Mouse (Mus musculus) gastrocnemius, postnatal 25 days (tissue): ENCODE results near the gene Kcnh2. TPM values are rescaled to one million over a fixed set of nuclear protein-coding genes. Genes with fewer than 3 reads are reported as not detected.
"Not testable (repeated sequence)": the region's sequence is repeated elsewhere in the genome, so short reads cannot be mapped to it uniquely, and the experiment has no call there.

Experiments
- DNase-seq: peaks from one replicate; pipeline ENCODE4 v3.0.0; 2022
- long read RNA-seq, 2 experiments: library from polyadenylated mRNA; stranded (forward); transcript quantifications; one replicate each; pipeline ENCODE4 v2.0.0; 2021
- total RNA-seq, 2 experiments: library from RNA; stranded (reverse); gene quantifications; 1 replicate in 1 of 2; 2 replicates in 1 of 2; pipeline ENCODE4 v1.2.3; 2021

Gene Kcnh2
- 1 to 10 TPM; 2.1 to 3.7 TPM for total RNA-seq
- long read RNA-seq, experiment 1, partial matches to known transcripts, result 1 of 2 reads
- long read RNA-seq, experiment 1, other reads (novel, unspliced or antisense), result 0 of 2 reads
- long read RNA-seq, experiment 2, partial matches to known transcripts, result 0 of 6 reads
- long read RNA-seq, experiment 2, other reads (novel, unspliced or antisense), result 3 of 6 reads

DNA sequence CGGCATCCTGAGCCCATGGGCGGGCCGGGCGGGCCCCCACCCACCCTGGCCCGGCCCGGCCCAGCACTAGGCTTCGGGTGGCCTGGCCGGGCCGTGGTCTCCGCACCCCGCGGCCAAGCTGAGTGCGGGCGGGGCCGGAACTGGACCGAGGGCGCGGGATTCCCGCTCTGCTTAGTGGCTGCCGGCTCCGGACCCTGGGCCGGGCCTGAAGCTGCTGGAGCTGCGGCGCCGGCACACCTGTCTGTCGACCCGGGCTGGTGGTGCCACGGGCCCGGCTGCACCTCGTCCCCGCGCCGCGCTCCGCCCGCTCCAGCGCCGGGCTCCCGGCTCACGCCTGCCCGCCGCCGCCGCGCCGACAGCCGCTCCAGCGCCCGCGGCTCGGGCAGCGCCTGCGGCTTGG, at the start of gene Kcnh2:
Gene Kcnh2, minus strand, starts transcription at position 327 of the 400 bp plus-strand sequence.
- DNase-seq, result no peak

DNA sequence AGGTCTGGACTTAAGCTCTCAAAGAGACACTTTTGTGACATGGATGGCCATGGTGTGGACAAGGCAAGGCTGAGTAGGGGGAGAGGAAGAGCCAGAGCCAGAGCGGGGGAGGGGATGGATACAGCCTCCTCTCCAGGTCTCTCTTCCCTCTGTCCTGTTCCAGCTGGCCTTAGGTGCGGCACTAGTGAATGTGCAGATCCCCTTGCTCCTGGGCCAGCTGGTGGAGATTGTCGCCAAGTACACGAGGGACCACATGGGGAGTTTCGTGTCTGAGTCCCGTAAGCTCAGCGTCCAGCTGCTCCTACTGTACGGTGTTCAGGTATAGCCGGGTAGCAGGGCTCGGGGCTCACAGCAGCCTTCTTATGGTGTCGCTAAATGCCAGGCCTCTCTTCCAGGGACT, 49.0 kb upstream of the Kcnh2 start:
- peak; percentile 31 for DNase-seq

DNA sequence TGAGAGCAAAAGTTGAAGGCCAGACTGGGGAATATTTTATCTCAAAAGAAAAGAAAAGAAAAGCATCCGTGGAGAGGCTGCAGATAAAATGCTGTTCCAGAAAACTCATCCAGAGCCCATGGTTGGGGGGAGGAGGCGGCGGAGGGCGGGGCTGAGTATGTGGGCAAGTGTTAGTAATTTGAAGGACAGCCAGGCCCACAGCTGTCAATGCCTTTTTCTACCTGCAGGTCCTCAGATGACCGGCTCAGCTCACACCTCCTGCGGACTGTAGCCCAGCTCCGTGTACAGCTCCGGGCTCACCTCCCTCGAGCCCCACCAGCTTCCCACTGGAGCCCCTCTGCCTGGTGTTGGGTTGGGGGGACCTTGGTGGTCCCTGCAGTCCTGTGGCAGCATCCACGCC, 48.3 kb upstream of the Kcnh2 start:
- DNase-seq, result no peak

DNA sequence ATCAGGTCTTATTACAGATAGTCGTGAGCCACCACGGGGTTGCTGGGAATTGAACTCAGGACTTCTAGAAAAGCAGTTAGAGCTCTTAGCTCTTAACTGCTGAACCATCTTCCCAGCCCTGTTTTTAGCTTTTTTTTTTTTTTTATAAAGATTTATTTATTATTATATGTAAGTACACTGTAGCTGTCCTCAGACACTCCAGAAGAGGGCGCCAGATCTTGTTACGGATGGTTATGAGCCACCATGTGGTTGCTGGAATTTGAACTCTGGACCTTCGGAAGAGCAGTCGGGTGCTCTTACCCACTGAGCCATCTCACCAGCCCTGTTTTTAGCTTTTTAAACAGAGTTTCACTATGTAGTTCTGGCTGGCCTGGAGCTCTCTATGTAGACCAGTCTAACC, 44.9 kb upstream of the Kcnh2 start:
- DNase-seq, result not testable (repeated sequence)

DNA sequence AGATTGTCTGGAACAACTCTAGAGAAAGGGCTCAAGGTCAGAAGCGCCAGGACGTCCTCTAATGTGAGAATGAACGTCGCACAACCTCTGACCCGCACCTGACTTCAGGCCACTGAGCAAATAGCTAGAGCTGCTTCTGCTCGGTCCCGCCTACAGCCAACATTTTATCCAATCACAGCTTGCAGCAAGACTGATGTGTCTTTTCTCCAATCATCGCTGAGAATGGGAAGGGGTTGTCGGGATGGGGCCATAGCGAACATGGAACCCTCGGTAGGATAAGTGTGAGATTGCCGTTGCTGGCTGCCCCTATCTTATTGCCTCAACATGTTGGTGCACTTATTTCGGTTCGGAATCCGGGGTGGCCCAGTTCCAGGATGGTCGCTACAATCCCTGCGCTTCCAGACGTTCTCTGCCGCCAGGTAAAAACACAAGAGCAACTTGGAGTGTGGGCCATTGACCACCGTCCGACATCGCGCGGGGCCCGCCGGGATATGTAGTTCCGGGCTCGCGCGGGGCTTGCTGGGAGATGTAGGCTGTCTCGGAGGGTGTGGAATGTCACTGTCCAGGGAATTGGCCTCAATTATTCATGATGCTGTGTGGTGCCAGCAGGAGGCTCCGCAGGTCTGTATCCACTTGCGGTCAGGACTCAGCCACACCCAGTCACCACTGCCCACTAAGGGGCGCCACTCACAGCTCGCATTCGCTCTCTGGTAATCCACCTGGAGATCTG, 42.9 kb upstream of the Kcnh2 start:
- peak; percentile 95 for DNase-seq

DNA sequence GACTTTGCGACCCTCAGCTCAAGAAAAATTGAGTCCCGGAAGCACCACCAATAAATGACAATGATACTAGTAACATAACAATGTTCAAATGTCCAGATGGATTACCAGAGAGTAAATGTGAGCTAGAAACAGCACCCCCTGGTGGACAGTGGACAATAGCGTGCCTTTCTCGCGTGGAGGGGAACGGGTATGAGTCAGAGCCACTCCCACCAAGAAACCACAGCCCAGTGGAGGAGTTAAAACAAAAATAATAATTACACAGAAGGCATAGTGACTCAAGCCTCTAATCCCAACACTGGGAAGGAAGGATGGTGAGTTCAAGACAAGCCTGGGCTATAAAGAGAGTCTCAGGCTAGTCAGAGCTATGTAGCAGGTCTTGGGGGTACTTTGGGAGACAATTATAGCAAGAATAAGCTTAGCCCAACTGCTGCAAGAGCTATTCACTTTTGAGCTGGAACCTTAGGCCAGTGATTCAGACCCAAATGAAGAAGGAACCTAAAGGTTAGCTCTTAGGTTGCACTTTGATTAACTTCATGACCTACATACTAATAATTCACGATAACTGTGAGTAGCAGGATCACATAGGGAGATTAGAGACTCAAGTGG, 42.1 kb upstream of the Kcnh2 start, which contains the start of gene Abcb8:
Gene Abcb8, plus strand, starts transcription at position 272 of the 606 bp plus-strand sequence.
- DNase-seq, result peak; percentile 68

DNA sequence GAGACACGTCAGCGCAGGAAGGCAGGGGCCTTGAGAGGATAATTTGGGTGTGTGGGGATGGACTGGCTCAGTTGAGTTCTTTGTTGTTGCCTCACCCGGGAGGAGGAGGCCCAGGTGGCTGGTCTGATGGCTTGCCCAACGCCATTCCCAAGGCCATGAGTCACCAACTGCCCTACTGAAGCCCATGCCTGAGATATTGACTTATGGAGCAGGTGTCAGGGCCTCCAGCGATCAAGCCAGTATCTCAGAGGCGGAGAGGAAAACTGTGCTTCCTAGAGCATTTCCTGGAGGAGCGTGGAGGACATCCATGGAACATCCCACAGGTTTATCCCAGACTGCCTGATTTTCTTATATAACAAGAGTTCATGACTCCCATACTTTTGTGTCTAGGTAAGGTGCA, 41.3 kb upstream of the Kcnh2 start:
- no peak for DNase-seq

DNA sequence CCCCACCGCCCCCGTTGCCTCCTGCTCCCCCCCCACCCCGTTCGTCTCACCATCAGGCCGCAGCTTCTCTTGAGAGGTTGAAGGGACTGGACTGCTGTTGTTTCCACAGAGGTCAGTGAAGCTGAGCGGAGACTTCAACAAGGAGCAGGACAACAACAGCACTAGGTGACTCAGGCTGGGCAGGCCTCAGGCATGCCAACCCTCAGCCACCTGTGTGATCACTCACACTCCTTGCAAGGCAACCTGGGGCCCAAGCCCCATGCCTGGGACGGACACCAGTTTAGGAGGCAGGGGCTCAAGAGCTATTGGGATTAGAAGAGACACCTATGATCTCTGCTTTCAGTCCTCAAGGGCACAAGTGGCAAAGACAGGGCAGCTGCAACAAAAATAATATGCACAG, 40.5 kb upstream of the Kcnh2 start, which contains the start of gene Atg9b:
Gene Atg9b, minus strand, starts transcription at position 280 of the 400 bp plus-strand sequence.
- DNase-seq, result no peak

DNA sequence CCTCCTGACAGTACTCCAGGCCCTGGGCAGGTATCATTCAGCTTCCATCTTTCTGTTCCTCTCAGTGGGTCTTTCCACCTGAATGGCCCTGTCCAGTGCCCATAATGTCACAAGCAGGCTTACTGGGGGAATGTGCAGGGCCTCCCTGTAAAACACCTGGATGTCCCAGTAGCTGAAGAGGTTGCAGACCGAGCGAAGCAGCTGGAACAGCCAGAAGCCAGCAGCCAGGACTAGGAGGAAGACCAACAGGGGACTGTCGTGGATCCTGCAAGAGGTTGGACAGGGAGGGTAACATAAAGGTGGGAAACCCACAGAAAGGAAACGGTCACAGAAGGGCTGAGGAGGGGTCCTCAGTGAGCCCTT, 38.2 kb upstream of the Kcnh2 start:
- no peak for DNase-seq

DNA sequence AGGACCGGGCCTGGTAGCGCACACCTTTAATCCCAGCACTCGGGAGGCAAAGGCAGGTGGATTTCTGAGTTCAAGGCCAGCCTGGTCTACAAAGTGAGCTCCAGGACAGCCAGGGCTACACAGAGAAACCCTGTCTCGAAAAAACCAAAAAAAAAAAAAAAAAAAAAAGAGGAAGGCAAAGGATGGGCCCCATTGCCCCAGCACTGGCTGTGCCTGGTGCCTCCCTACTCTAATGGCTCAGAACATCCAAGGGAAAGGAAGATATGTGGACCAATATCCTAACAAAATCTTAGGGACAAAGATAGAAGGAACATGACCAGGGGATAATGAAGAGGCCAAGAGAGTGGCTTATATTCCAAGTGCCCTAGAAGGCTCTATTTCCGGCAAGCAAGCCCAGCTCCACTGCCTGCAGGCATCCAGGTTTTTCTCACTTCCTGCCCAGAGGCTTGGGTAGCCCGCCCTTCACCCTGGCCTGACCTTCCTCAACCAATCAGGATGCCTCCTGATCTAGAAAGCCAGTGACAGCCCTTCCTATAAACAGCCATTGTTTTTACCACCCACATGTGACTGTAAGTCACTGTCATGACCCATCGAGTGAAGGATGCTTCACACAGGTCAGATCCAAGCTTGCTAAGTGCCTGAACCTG, 37.7 kb upstream of the Kcnh2 start:
- DNase-seq, result no peak

DNA sequence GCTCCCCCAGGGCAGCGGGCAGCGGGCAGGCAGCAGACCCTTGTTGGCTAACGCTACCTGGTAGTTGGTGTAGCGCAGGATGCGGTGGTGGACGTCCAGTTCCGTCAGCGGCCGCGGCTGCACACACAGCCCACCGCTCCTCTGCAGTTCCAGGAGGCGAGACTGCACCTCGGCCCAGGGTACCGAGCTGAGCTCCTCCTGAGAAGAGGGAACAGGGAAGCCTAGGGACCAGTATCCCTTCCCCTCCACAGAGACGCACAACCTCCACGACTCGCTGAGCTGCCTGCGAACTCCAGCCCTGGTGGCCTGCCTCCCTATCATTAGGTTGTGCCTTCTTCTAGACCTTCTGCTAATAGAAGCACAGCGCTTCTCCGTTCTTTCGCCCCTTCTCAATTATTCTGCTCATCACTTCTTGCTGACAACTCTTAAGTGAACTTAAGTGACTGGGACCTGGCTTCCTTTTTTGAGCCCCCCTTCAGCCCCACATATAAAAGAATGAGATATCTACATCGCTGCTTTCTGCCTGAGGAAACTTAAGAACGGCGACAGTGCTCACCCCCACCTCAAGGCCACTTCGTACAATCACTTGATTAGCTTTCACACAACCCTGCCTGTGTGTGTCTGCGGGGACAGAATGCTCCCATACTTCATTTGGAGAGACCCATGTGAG, 37.0 kb upstream of the Kcnh2 start:
- DNase-seq, result no peak

DNA sequence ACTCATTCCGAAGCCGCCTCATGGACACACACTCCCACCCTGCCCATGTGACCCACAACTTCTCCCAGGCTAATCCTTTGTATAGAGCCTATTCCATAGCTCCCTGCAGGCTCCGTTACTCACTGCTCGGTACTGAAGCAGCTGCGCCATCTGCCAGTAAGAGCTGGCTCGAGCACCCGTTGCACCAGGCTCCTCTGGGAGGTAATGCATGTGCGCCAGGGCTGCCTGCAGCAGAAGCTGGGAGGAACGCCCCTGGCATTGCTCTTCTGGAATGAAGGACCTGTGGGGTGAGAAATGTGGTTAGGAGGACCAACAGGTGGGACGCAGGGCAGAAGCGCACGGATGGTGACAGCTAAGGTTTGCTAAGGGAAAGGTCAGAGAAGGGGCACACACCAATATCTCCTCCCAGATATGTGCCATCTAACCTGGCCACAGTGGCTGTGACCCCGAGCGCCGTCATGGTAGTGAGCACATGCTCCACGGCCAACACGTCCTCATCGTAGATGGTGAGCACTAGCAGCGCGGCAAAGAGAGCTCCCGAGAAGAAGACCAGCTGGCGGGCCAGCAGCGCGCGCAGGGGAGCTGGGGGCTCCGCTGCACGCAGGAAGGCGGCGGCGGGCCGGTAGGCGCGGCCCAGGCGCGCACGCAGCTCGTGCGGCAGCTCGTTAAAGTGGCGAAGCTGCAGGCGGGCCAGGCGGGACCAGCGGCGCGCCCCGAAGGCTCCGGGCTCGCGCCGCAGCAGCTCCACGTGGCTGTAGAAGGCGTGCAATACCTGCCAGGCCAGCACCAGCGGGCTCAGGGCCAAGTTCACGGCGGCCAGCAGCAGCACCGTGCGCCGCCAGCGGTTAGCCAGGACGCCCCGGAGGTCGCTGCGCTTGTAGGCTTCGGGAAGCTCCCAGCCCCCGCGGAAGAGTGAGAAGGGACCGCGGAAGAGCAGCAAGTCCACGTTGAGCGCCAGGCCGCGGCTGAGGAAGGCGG, 36.1 kb upstream of the Kcnh2 start:
- DNase-seq, result peak; percentile 67

DNA sequence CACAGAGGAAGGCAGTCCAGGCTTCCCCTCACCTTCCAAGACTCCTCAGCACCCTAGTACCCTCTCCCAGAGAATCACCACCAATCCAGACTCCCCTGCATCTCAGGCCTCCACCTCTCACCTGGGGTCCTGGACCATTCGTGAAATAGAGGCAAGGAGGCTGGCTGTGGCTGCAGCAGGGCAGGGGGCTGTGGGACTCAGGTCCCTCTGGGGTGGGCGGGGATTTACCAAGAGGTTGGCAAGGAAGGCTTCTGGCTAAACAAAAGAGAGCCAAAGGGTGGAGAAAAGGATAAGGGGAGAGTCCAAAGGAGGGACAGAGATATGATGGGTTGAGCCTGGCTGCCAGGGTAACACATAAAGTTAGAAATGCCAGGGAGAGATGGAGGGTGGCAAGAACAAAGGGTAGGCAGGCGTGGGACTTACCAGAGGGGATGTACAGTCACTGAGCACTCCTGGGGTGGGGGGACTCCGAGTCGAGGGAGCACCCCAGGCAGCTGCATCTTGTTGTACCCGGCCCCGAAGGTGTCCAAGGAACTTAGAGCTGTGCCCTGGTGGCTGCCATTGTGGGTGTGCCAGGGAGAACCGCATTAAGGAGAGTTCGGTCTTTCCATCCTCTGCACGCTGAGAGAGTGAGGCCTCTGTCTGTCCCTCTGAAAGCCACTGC, 34.6 kb upstream of the Kcnh2 start:
- DNase-seq, result no peak

DNA sequence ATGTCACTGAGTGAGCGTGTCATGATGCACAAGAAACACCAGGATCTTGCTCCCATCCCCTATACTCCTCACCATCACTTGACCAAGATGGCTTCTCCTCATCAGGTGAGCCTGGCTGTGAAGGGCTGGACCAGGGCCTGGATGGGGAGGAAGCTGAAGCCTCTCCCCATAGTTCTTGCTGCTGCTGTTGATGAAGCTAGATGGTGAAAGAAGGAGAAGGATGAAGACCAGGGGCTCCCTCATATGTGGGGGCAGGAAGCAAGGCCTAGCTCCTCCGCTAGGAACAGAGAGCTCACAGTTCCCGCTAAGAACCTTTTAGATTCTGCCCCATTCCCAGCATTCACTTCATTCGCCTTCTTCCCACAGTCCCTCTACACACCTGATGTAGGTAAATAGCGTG, 34.0 kb upstream of the Kcnh2 start:
- DNase-seq, result no peak

DNA sequence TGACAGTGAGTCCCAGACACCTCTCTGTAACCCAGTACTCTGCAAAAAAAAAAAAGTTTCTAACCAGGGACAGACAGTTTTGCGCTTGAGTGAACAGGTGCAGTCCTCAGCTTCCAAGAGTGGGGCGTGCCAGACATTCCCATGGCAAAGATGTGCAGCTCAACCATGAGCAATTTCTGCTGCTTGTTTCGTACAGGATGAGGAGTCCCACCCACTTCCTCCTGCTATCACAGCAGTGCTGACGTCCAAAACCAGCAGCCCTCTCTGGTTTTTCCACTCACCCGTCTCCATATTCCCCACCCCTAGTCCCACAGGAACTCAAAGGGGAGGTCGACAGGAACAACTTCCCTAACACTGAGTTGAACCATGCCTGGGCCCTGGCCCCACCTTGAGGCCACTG, 33.0 kb upstream of the Kcnh2 start:
- peak; percentile 46 for DNase-seq

DNA sequence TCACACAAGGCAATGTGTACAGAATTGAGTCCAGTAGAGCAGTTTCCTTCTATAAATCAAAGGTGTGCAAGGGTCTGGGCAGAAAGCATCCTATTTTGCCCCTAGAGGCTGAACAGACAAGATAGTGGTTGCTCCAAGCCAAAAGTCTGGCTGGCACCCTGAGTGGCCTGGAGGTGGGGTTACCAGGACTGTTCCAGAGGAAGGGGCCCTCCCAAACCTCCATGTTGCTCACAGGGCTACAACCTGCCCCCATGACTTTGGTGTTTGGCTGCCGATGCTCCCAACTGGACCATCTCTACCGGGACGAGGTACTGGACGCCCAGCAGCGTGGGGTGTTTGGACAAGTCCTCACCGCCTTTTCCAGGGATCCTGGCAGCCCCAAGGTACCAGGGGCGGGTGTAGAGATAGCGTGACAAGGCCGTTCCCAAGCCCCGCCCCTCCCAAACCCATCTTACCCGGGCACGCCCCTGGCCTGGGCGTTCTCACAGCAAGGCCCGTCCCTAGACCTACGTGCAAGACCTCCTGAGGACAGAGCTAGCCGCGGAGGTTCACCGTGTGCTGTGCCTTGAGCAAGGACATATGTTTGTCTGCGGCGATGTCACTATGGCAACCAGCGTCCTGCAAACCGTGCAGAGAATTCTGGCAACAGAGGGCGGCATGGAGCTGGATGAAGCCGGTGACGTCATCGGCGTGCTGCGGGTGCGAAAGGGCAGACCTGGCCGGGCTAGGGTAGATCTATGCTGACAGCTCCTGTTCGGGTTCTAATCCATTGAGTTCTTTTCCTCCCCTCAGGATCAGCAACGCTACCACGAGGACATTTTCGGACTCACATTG, 31.8 kb upstream of the Kcnh2 start:
- peak; percentile 80 for DNase-seq

DNA sequence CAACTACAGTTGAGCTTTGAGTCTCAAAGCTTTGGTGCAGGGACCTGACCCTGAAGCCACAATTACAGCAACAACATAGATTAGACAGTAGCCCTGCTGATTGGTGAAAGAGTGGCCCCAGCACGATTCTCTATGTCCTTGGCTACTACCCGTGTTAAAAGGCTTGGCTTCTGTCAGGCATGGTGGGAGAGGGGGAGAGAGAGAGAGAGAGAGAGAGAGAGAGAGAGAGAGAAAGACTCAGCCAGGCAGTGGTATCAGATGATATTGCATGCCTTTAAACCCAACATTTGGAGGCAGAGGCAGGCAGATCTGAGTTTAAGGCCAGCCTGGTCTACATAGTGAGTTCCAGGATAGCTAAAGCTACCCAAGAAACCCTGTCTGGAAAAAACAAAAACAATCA, 30.6 kb upstream of the Kcnh2 start:
- no peak for DNase-seq

DNA sequence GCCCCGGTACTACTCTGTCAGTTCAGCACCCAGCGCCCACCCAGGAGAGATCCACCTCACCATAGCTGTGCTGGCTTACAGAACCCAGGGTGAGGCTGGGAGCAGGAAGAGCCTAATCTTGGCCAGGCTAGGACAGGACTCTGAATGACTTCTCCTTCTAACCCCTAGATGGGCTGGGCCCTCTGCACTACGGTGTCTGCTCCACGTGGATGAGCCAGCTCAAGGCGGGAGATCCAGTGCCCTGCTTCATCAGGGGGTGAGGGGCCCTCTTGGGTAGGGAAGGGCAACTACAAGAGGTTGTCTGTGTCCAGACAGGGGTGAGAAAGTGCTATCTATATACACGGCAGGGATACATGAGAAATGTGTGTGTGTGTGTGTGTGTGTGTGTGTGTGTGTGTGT, 30.1 kb upstream of the Kcnh2 start:
- DNase-seq, result no peak

DNA sequence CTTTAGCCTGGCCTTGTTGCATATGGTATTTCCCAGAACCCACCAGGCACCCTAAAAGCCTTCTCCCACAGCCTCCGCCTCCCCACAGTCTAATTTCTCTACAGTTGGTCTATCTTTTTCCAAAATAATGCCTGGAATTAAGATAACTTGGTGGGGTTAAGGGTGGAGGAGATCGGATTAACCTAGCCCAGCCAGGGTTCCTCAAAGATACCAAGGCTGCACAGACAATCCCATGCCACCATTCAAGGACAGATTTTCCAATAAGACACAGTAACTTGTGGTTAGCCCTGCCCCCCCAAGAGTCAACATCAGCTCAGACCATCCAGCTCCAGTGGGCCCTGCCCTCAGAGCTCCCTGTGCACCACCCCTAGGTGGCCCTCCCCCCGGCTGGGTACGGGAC, 29.1 kb upstream of the Kcnh2 start:
- no peak for DNase-seq

DNA sequence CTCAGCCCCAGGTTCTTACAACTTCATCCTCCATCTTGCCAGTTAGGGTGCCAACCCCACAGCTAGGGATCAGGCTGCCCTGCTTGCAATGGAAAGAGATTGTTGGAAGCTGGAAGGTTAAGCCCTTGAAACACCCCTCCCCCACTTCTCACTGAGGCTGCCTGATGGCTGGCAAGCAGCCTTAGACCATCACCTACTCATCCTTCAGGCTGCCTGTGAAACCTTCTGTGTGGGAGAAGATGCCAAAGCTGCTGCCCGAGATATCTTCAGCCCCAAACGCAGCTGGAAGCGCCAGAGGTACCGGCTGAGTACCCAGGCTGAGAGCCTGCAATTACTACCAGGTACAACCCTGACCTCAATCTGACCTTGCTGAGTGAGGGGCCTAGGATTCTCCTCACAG, 28.1 kb upstream of the Kcnh2 start:
- DNase-seq, result no peak
